Mouse (Mus musculus): ENCODE results near the gene Gna11.

Gna11 gene

GRCm38 (mm10) chr10:81484441-81485059, 60.4 kb downstream of the Gna11 start:
- DNase-seq = no peak

- peak; percentile 36 to 42 for DNase-seq
Measured at GRCm38 (mm10) chr10:81483983-81484382, 61.0 kb downstream of the Gna11 start.

- DNase-seq = peak; percentile 30 to 43
Measured at GRCm38 (mm10) chr10:81482533-81482889, 62.5 kb downstream of the Gna11 start, which contains the start of gene Celf5. Gene Celf5, minus strand, starts transcription at chr10:81482709.

DNA sequence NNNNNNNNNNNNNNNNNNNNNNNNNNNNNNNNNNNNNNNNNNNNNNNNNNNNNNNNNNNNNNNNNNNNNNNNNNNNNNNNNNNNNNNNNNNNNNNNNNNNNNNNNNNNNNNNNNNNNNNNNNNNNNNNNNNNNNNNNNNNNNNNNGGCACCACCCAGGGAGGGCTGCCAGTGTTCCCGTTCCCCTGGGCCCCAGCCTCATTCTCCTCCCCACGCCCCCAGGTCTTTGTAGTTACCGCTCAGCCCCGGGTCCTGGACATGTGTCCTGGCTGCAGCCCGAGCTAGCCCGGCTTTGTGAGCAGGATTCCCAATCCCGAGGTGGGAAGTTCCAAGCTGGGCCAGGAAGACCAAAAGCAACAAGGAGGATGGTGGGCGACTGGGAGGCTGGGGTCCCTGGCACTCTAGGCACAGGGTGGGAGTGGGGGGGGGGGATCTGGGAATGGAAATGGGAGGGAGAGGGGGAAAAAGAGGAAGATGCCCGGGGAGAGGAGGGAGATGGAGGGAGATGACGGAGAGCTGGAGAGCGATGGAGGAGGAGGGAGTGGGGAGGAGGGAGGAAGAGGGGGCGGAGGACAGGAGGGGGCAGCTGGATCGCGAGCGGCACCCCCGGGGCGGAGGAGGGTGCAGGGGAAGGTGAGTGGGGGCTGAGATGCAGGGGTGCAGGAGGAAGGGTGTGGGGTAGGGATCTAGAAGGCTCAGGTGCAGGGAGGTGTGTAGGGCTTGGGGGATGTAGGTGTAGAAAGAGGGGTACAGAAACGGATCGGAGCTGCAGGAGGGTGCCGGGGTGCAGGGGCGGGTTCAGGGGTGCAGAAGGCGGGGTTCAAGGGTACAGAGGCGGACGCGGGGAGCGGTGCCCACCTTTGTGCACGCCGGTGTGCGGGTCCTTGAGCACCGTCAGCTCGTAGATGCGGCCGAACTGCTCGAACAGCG, 63.1 kb downstream of the Gna11 start:
- DNase-seq = no peak
